19 mouse cellular contexts compared by ENCODE assay signal in the genomic region with DNA sequence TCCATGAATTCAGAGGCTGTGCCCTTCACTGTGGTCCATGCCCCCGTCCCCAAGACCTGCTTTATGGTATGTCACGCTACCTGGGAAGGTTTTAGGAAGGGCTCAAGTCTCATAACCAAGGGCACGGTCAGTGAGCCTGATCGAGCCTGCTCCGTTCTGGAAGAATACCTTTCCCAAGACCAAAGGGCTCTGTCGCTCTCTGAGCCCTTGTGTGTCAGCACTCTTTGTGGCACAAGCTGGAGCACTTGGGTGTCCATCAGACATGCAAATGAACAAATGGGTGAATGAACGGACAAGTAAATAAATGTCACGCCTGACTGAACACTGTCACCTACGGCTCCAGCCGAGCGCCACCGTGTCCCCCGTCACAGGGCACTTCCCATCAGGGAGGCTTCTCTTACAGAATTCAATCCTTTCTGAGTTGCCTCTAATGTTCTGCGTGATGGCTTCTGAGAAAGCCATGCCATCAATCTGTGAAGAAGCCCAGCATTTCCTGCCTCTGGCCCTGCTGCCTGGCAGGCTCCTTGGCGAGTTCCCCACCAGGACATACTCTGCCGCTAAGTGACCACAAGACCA.
DNase-seq lines count a peak whose midpoint lies in the region; ATAC-seq lines count a peak whose summit lies in the region.
"Had no signal": no experiment of that assay in that cellular context is flagged by ENCODE, and none has a peak within 500 bp of the region (broad histone marks: within the 10 kb centered on the region; RNA-seq: fewer than 3 reads in every experiment).

No protein-coding gene starts in this region.

- H3K27ac ChIP-seq in hindbrain, embryonic 10.5 days, result 0 out of 2 replicates have a peak overlapping the region, but pooled peaks have one; percentile 30
- H3K27ac ChIP-seq in hindbrain, embryonic 11.5 days (ENCODE audit: low read depth, low read length), result no peak overlapping the region
- H3K27ac ChIP-seq in kidney, embryonic 14.5 days (ENCODE audit: low read depth, low read length), result peak overlapping the region; percentile 34; the same call in 1 of the 2 replicates
- H3K27ac ChIP-seq in hindbrain, embryonic 15.5 days (replicated peaks), result peak overlapping the region; percentile 39
- H3K27ac ChIP-seq: embryonic facial prominence, embryonic 13.5 days; forebrain, embryonic 12.5 days; heart, embryonic 10.5 days had no signal

- H3K9me3 ChIP-seq in hindbrain, embryonic 10.5 days, result 0 out of 2 replicates have a peak, but pooled peaks cover 4% of the 10 kb centered on the region
- H3K9me3 ChIP-seq in hindbrain, embryonic 11.5 days (ENCODE audit: control insufficient read depth, low read length), result no peaks in the 10 kb centered on the region
- H3K9me3 ChIP-seq in kidney, embryonic 14.5 days (ENCODE audit: control insufficient read depth, low read length), result 0 out of 2 replicates have a peak, but pooled peaks cover 3% of the 10 kb centered on the region
- no peaks in the 10 kb centered on the region for H3K9me3 ChIP-seq in hindbrain, embryonic 15.5 days
- H3K9me3 ChIP-seq: embryonic facial prominence, embryonic 13.5 days; forebrain, embryonic 12.5 days; heart, embryonic 10.5 days had no signal

- H3K4me3 ChIP-seq in hindbrain, embryonic 10.5 days, result no peak overlapping the region
- H3K4me3 ChIP-seq in hindbrain, embryonic 11.5 days (ENCODE audit: low read depth, low read length), result no peak overlapping the region
- H3K4me3 ChIP-seq in kidney, embryonic 14.5 days (ENCODE audit: low read length), result no peak overlapping the region
- no peak overlapping the region for H3K4me3 ChIP-seq in hindbrain, embryonic 15.5 days
- H3K4me3 ChIP-seq: embryonic facial prominence, embryonic 13.5 days; forebrain, embryonic 12.5 days; heart, embryonic 10.5 days had no signal

- H3K36me3 ChIP-seq in hindbrain, embryonic 10.5 days, result no peaks in the 10 kb centered on the region
- no peaks in the 10 kb centered on the region for H3K36me3 ChIP-seq in hindbrain, embryonic 11.5 days (ENCODE audit: control insufficient read depth, insufficient read depth, low read length)
- H3K36me3 ChIP-seq in kidney, embryonic 14.5 days (ENCODE audit: control insufficient read depth, insufficient read depth, low read length), result no peaks in the 10 kb centered on the region
- H3K36me3 ChIP-seq in hindbrain, embryonic 15.5 days, result no peaks in the 10 kb centered on the region
- H3K36me3 ChIP-seq: embryonic facial prominence, embryonic 13.5 days; forebrain, embryonic 12.5 days; heart, embryonic 10.5 days had no signal

- no peak for DNase-seq in hindbrain, embryonic 10.5 days (ENCODE audit: low spot score)
- DNase-seq in hindbrain, embryonic 11.5 days (ENCODE audit: low spot score), result no peak
- DNase-seq in kidney, adult 8-10 months, result no peak
- peak; percentile 12 for DNase-seq in kidney, postnatal 14 days
- no peak for DNase-seq in kidney, adult 9 months
- no peak for DNase-seq in ovary, adult 18-20 months (ENCODE audit: low spot score)
- DNase-seq: adrenal gland, postnatal 10 days; cerebellum, adult 11 months; cerebellum, adult 8-10 months; cerebellum, postnatal 14 days; gastrocnemius, postnatal 10 days; heart, adult 18-20 months; heart, postnatal 14 days had no signal

- H3K4me2 ChIP-seq in hindbrain, embryonic 11.5 days (replicated peaks; ENCODE audit: low read depth, low read length), result no peak overlapping the region
- no peak overlapping the region for H3K4me2 ChIP-seq in kidney, embryonic 14.5 days (replicated peaks; ENCODE audit: low read depth, low read length)
- H3K4me2 ChIP-seq in hindbrain, embryonic 15.5 days, result no peak overlapping the region
- H3K4me2 ChIP-seq: embryonic facial prominence, embryonic 13.5 days; forebrain, embryonic 12.5 days had no signal

- ATAC-seq in hindbrain, embryonic 11.5 days (ENCODE audit: low FRiP score), result no peak
- ATAC-seq in kidney, embryonic 14.5 days (ENCODE audit: low FRiP score, low TSS enrichment), result peak; percentile 66
- ATAC-seq in hindbrain, embryonic 15.5 days (ENCODE audit: low FRiP score, low read depth), result no peak
- ATAC-seq: forebrain, embryonic 16.5 days had no signal

- 42% methylated on average over 16 of the region's 16 CpGs for WGBS in hindbrain, embryonic 10.5 days
- WGBS in hindbrain, embryonic 11.5 days, result 48% methylated on average over 16 of the region's 16 CpGs
- 26% methylated on average over 16 of the region's 16 CpGs for WGBS in kidney, embryonic 14.5 days
- WGBS in hindbrain, embryonic 15.5 days, result 29% methylated on average over 16 of the region's 16 CpGs

- H3K27me3 ChIP-seq in hindbrain, embryonic 10.5 days (ENCODE audit: insufficient read depth, poor library complexity, severe bottlenecking), result 0 out of 2 replicates have a peak, but pooled peaks cover 14% of the 10 kb centered on the region
- H3K27me3 ChIP-seq in hindbrain, embryonic 11.5 days (ENCODE audit: control insufficient read depth, insufficient read depth, low read length), result no peaks in the 10 kb centered on the region
- H3K27me3 ChIP-seq in kidney, embryonic 14.5 days (ENCODE audit: control insufficient read depth, insufficient read depth, low read length), result peaks cover 4% of the 10 kb centered on the region; the same call in 1 of the 2 replicates
- H3K27me3 ChIP-seq in hindbrain, embryonic 15.5 days, result no peaks in the 10 kb centered on the region
- H3K27me3 ChIP-seq: embryonic facial prominence, embryonic 13.5 days had no signal

- H3K4me1 ChIP-seq in hindbrain, embryonic 10.5 days (replicated peaks), result peaks cover 17% of the 10 kb centered on the region
- no peaks in the 10 kb centered on the region; the same call in 1 of the 2 replicates for H3K4me1 ChIP-seq in hindbrain, embryonic 11.5 days (replicated peaks; ENCODE audit: control insufficient read depth, insufficient read depth, low read length)
- 0 out of 2 replicates have a peak, but pooled peaks cover 6% of the 10 kb centered on the region for H3K4me1 ChIP-seq in kidney, embryonic 14.5 days (ENCODE audit: control insufficient read depth, insufficient read depth, low read length)
- H3K4me1 ChIP-seq in hindbrain, embryonic 15.5 days (replicated peaks), result peaks cover 17% of the 10 kb centered on the region
- H3K4me1 ChIP-seq: heart, embryonic 10.5 days had no signal

- no peak overlapping the region for H3K9ac ChIP-seq in hindbrain, embryonic 11.5 days (ENCODE audit: low read depth, low read length)
- H3K9ac ChIP-seq in kidney, embryonic 14.5 days (ENCODE audit: low read depth, low read length), result no peak overlapping the region
- H3K9ac ChIP-seq in hindbrain, embryonic 15.5 days, result no peak overlapping the region
- H3K9ac ChIP-seq: embryonic facial prominence, embryonic 13.5 days; forebrain, embryonic 12.5 days had no signal
